Mouse (Mus musculus) forebrain, embryonic 13.5 days (tissue): ENCODE measurements at regions not wholly inside any gene's neighbourhood (a gene's known extent, or its start where the extent isn't known, plus 50 kb on each side); places are given as distances from the start of the nearest gene placed in this dataset.

Experiments used
- ATAC-seq: fragments of 200-750 bp; cut with Nextera tagmentation; 2 replicates; pipeline ENCODE4 v1.8.0; 2017
- H3K27ac ChIP-seq: fragments of 300-500 bp; sonication (generic); 2 replicates; pipeline ENCODE4 v1.5.1; 2015; ENCODE audit warnings: inconsistent platforms, mild to moderate bottlenecking, moderate library complexity
- H3K27me3 ChIP-seq: fragments of 300-500 bp; sonication (generic); 2 replicates; pipeline ENCODE4 v1.6.1; 2015; ENCODE audit warnings: mild to moderate bottlenecking, inconsistent platforms
- H3K36me3 ChIP-seq: fragments of 300-500 bp; sonication (generic); 2 replicates; pipeline ENCODE4 v1.6.1; 2015; ENCODE audit warnings: mild to moderate bottlenecking, inconsistent platforms; ENCODE audit not compliant: poor library complexity, severe bottlenecking
- H3K4me1 ChIP-seq: fragments of 300-500 bp; sonication (generic); 2 replicates; pipeline ENCODE4 v1.6.1; 2015; ENCODE audit warnings: inconsistent platforms
- H3K4me2 ChIP-seq: fragments of 300-500 bp; sonication (generic); 2 replicates; pipeline ENCODE4 v1.6.1; 2015; ENCODE audit warnings: inconsistent platforms, mild to moderate bottlenecking, moderate library complexity
- H3K4me3 ChIP-seq: fragments of 300-500 bp; sonication (generic); 2 replicates; pipeline ENCODE4 v1.5.1; 2015; ENCODE audit warnings: mild to moderate bottlenecking, inconsistent platforms
- H3K9ac ChIP-seq: fragments of 300-500 bp; sonication (generic); 2 replicates; pipeline ENCODE4 v1.6.1; 2015; ENCODE audit warnings: mild to moderate bottlenecking, inconsistent platforms
- H3K9me3 ChIP-seq: fragments of 300-500 bp; sonication (generic); replicated peaks from 2 replicates; pipeline ENCODE4 v1.6.1; 2016; ENCODE audit warnings: inconsistent platforms
- WGBS: fragments of 180-500 bp; shearing (Covaris S2); methylation state at CpG from one replicate; pipeline ENCODE4 v1.1.7; 2015; 5-methylcytosine and 5-hydroxymethylcytosine counted together
- microRNA-seq: library from miRNA; unstranded; fragments of <30 nt; microRNA quantifications from one replicate; pipeline ENCODE4, GENCODE M21; 2016

DNA sequence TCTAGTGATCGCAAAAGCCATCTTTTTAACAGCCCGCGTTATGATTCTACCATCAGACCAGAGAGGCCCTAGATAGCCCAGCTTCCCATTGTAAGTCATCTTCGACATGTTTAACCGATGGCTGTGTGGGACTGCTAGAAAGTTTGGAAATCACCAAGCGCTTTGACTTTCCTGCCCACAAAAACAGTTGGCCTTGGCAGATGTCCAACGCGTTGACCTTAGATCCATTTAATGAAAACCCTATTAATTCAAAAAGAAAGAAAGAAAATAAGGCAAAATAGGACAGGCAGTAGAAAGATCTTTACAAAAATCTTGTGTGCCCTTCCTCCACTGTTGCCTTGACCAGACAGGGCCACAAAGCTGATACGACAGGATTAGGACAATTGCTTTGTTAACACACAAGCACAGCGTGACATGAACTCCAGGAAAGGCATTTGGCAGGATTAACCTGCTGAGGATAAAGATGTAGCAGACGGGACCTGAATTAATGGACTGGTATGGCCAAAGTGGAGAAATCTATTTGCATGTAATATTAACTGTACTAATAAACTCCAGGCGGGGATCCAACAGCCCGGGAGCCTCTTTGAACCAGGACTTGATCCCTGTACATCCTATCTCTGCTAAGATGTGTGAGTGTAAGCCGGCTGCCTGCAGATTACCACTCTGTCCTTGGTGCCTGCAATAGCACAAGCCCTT is 69.0 kb upstream of the Topaz1 start:
- Histone ChIP-seq H3K27me3 (peaks cover 25% of the 10 kb centered on the region), H3K9me3 (no peaks in the 10 kb centered on the region), H3K36me3 (no peaks in the 10 kb centered on the region), H3K9ac (no peak overlapping the region), H3K4me3 (no peak overlapping the region), H3K4me2 (no peak overlapping the region), H3K4me1 (peaks cover 13% of the 10 kb centered on the region; the same call in 1 of the 2 replicates), H3K27ac (no peak overlapping the region)
- 41% methylated on average over 14 of the region's 14 CpGs for WGBS
- no peak for ATAC-seq

DNA sequence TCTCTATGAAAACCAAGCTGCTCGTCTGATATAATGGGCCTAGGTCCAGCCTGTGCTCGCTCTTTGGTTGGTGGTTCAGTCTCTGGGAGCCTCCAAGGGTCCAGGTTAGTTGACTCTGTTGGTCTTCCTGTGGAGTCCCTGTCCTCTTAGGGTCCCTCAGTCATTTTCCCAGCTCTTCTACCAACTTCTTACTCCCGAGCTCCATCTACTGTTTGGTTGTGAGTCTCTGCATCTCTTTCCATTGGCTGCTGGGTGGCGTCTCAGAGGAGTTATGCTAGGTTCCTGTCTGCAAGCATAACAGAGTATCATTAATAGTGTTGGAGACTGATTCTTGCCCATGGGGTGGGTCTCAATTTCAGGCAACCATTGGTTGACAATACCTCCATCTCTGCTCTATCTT is 60.0 kb upstream of the Topaz1 start:
- 0 out of 2 replicates have a peak, but pooled peaks have one; percentile 45 for ATAC-seq
- no peak overlapping the region for H3K9ac ChIP-seq
- 20% methylated on average over 4 of the region's 4 CpGs for WGBS
- H3K27me3 ChIP-seq, result peaks cover 11% of the 10 kb centered on the region; the same call in 1 of the 2 replicates
- H3K4me3 ChIP-seq, result no peak overlapping the region
- no peaks in the 10 kb centered on the region for H3K9me3 ChIP-seq
- no peaks in the 10 kb centered on the region for H3K36me3 ChIP-seq
- no peaks in the 10 kb centered on the region for H3K4me1 ChIP-seq
- no peak overlapping the region for H3K4me2 ChIP-seq
- no peak overlapping the region for H3K27ac ChIP-seq

DNA sequence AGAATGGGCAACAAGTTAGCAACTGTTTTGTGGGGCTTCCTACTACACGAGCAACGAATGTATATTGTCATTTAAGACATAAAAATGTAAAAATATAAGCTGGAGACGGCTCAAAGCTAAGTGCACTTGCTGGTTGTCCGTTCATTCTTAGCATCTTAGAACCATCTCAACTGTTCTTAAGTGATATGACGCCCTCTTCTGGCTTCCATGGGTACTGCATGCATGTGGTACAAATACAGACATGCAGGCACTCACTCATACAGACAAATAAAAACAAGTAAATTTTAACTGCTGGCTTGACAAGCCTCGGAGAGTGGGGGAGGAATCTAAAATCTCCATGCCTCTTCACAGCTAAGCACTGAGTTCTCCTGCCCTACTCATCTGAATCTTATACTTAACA is 55.3 kb upstream of the Topaz1 start:
- ATAC-seq, result no peak
- H3K4me2 ChIP-seq, result no peak overlapping the region
- no peak overlapping the region for H3K27ac ChIP-seq
- H3K4me3 ChIP-seq, result no peak overlapping the region
- no peaks in the 10 kb centered on the region for H3K27me3 ChIP-seq
- H3K9me3 ChIP-seq, result no peaks in the 10 kb centered on the region
- H3K9ac ChIP-seq, result no peak overlapping the region
- H3K4me1 ChIP-seq, result peaks cover 10% of the 10 kb centered on the region
- WGBS, result 73% methylated on average over 6 of the region's 6 CpGs
- no peaks in the 10 kb centered on the region for H3K36me3 ChIP-seq

- Histone ChIP-seq H3K4me3 (no peak overlapping the region), H3K4me1 (peaks cover 10% of the 10 kb centered on the region), H3K4me2 (no peak overlapping the region), H3K36me3 (no peaks in the 10 kb centered on the region), H3K27me3 (no peaks in the 10 kb centered on the region), H3K27ac (no peak overlapping the region), H3K9ac (no peak overlapping the region), H3K9me3 (no peaks in the 10 kb centered on the region)
- 0 out of 2 replicates have a peak, but pooled peaks have one; percentile 8 for ATAC-seq
- WGBS, result 0% methylated on average over 1 of the region's 1 CpGs
These were observed 51.4 kb upstream of the Topaz1 start for GRCm38 (mm10) chr9:122695724-122696123.

Small RNA genes in the stretch of these regions (microRNA-seq; reads per million reads assigned to microRNA genes)
- 355 reads per million, percentile 67 among the genes with 10 or more reads in this experiment for gene Mir138-1
